ENCODE assay signal across 8 mouse cellular contexts in genomic region chr15:90214913-90215312, GRCm38 (mm10). TPM values are rescaled to one million over a fixed set of nuclear protein-coding genes. Genes with fewer than 3 reads are reported as not detected.
A peak's percentile ranks its signal among the peaks of the same experiment; 100 is the strongest.
DNase-seq lines count a peak whose midpoint lies in the region; ATAC-seq lines count a peak whose summit lies in the region.

No protein-coding gene starts in this region.

- 14% methylated on average over 6 of the region's 6 CpGs for WGBS in heart, embryonic 12.5 days

- intact Hi-C loops in gastrocnemius, postnatal 14 days (cut with DNase I; ENCODE audit: low total_unique reads), result no loop called here

- H3K4me2 ChIP-seq in heart, embryonic 12.5 days, result no peak overlapping the region

- H3K27me3 ChIP-seq in heart, embryonic 12.5 days (replicated peaks), result 0 out of 2 replicates have a peak, but pooled peaks cover 4% of the 10 kb centered on the region

- no peak for ATAC-seq in heart, embryonic 12.5 days (ENCODE audit: insufficient number of reproducible peaks, low FRiP score)

- no peaks in the 10 kb centered on the region for H3K9me3 ChIP-seq in heart, embryonic 12.5 days (replicated peaks)

- H3K27ac ChIP-seq in heart, embryonic 12.5 days (ENCODE audit: poor library complexity, severe bottlenecking), result no peak overlapping the region

- no peaks in the 10 kb centered on the region for H3K36me3 ChIP-seq in heart, embryonic 12.5 days

- H3K4me1 ChIP-seq in heart, embryonic 12.5 days (replicated peaks), result no peaks in the 10 kb centered on the region

- no peak overlapping the region for H3K4me3 ChIP-seq in heart, embryonic 12.5 days

- peak; percentile 40 for DNase-seq in heart, adult 8-10 months (ENCODE audit: low spot score)
- DNase-seq in Muller cell, postnatal 12 days (ENCODE audit: inconsistent ontology term), result peak; percentile 35
- DNase-seq in cerebellum, postnatal 36 days, result peak; percentile 55 to 72
- peak; percentile 40 for DNase-seq in gastrocnemius, postnatal 14 days
- peak; percentile 44 to 78 for DNase-seq in layer of hippocampus, adult 8-10 months (ENCODE audit: low spot score in 2 of 2)
- DNase-seq in lung, postnatal 25 days (ENCODE audit: low spot score), result peak; percentile 25
- peak; percentile 20 to 40 for DNase-seq in right cerebral cortex, postnatal 36 days (ENCODE audit: low spot score in 2 of 2)

- no peak overlapping the region for H3K9ac ChIP-seq in heart, embryonic 12.5 days

RNA-seq across cellular contexts. Expression of gene Alg10b, which starts 9.2 kb away (rescaled TPM):
- total RNA-seq in heart, adult 8-10 months (2022), result 10 to 100 TPM; 22.2 to 24.5 (median 23.3) TPM
- polyA plus RNA-seq in heart, embryonic 12.5 days (2016; fragmentation: Nextera tagmentation; extraction: Ambion mirVana), result 28.6 and 28.7 TPM in 2 replicates
- 10 to 100 TPM; 12.0 to 13.0 TPM for total RNA-seq in gastrocnemius, postnatal 14 days (2021)
- 10 to 100 TPM; 25.1 to 33.0 (median 28.7) TPM for total RNA-seq in layer of hippocampus, adult 8-10 months (2022)
